Mouse (Mus musculus) limb, embryonic 15.5 days (tissue): ENCODE measurements around the gene 4930558K02Rik. TPM values are rescaled to one million over a fixed set of nuclear protein-coding genes. Genes with fewer than 3 reads are reported as not detected.

Experiments used
- ATAC-seq: fragments of 200-750 bp; cut with Nextera tagmentation; 2 replicates; pipeline ENCODE4 v1.8.0; 2017; ENCODE audit warnings: low read depth, moderate TSS enrichment; ENCODE audit not compliant: insufficient number of reproducible peaks, low FRiP score, low TSS enrichment
- H3K27ac ChIP-seq: fragments of 300-500 bp; sonication (generic); 2 replicates; pipeline ENCODE4 v1.5.1; 2015; ENCODE audit warnings: moderate library complexity, mild to moderate bottlenecking, inconsistent platforms
- H3K27me3 ChIP-seq: fragments of 300-500 bp; sonication (generic); 2 replicates; pipeline ENCODE4 v1.6.1; 2015; ENCODE audit warnings: inconsistent platforms
- H3K36me3 ChIP-seq: fragments of 300-500 bp; sonication (generic); 2 replicates; pipeline ENCODE4 v1.6.1; 2015; ENCODE audit warnings: inconsistent platforms
- H3K4me1 ChIP-seq: fragments of 300-500 bp; sonication (generic); 2 replicates; pipeline ENCODE4 v1.6.1; 2015; ENCODE audit warnings: inconsistent platforms
- H3K4me2 ChIP-seq: fragments of 300-500 bp; sonication (generic); 2 replicates; pipeline ENCODE4 v1.6.1; 2015; ENCODE audit warnings: mild to moderate bottlenecking, inconsistent platforms
- H3K4me3 ChIP-seq: fragments of 300-500 bp; sonication (generic); 2 replicates; pipeline ENCODE4 v1.5.1; 2015; ENCODE audit warnings: mild to moderate bottlenecking, inconsistent platforms
- H3K9ac ChIP-seq: fragments of 300-500 bp; sonication (generic); 2 replicates; pipeline ENCODE4 v1.6.1; 2015; ENCODE audit warnings: inconsistent platforms
- H3K9me3 ChIP-seq: fragments of 300-500 bp; sonication (generic); 2 replicates; pipeline ENCODE4 v1.6.1; 2016; ENCODE audit warnings: inconsistent platforms
- WGBS: fragments of 180-500 bp; shearing (Covaris S2); methylation state at CpG from one replicate; pipeline ENCODE4 v1.1.7; 2015; 5-methylcytosine and 5-hydroxymethylcytosine counted together
- polyA plus RNA-seq: library from polyadenylated mRNA; unstranded; fragments of >200 nt; fragmentation: Nextera tagmentation; extraction: Ambion mirVana; gene quantifications from 2 replicates; pipeline ENCODE4 v1.2.1, GENCODE M21; 2015

The 4930558K02Rik gene
- polyA plus RNA-seq, 1 experiment from 2014 or later: not detected

GRCm38 (mm10) chr1:162008631-162009067 is 29.2 kb upstream of the 4930558K02Rik start:
- H3K27ac ChIP-seq: peak overlapping the region; percentile 97
- H3K4me3 ChIP-seq: no peak overlapping the region
- peak overlapping the region; percentile 29 for H3K4me2 ChIP-seq
- peaks cover 65% of the 10 kb centered on the region for H3K4me1 ChIP-seq
- 9% methylated on average over 8 of the region's 8 CpGs for WGBS
- H3K9ac ChIP-seq: no peak overlapping the region
- no peaks in the 10 kb centered on the region for H3K27me3 ChIP-seq
- ATAC-seq: peak; percentile 68
- H3K9me3 ChIP-seq: no peaks in the 10 kb centered on the region
- H3K36me3 ChIP-seq: no peaks in the 10 kb centered on the region

DNA sequence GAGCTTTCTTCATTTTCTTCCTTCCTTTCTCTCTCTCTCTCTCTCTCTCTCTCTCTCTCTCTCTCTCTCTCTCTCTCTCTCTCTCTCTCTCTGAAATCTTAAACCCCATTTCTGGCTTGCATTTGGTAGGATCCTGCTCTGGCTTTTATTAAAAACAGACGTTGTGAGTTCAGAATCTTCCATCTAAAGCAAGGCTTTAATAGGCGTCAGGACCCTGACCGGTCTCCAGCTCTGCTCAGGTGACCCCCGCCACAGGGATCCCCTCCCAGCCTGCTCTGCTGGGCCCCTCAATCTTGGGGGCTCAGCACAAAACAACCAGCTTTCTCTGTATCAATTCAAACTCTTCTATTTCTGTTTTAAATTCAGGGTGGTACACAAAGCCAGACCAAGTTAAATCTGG is 28.8 kb upstream of the 4930558K02Rik start:
- no peaks in the 10 kb centered on the region for H3K27me3 ChIP-seq
- no peak overlapping the region for H3K9ac ChIP-seq
- 0 out of 2 replicates have a peak, but pooled peaks have one; percentile 33 for ATAC-seq
- no peak overlapping the region for H3K4me3 ChIP-seq
- H3K36me3 ChIP-seq: no peaks in the 10 kb centered on the region
- H3K27ac ChIP-seq: peak overlapping the region; percentile 97
- WGBS: 8% methylated on average over 4 of the region's 4 CpGs
- H3K4me2 ChIP-seq: no peak overlapping the region
- H3K9me3 ChIP-seq: no peaks in the 10 kb centered on the region
- peaks cover 65% of the 10 kb centered on the region for H3K4me1 ChIP-seq

GRCm38 (mm10) chr1:162006109-162006508 is 26.7 kb upstream of the 4930558K02Rik start:
- peak overlapping the region; percentile 97 for H3K27ac ChIP-seq
- 52% methylated on average over 9 of the region's 9 CpGs for WGBS
- no peak for ATAC-seq
- peaks cover 69% of the 10 kb centered on the region for H3K4me1 ChIP-seq
- H3K9me3 ChIP-seq: no peaks in the 10 kb centered on the region
- H3K4me2 ChIP-seq: no peak overlapping the region
- no peaks in the 10 kb centered on the region for H3K36me3 ChIP-seq
- H3K9ac ChIP-seq: no peak overlapping the region
- H3K27me3 ChIP-seq: no peaks in the 10 kb centered on the region
- H3K4me3 ChIP-seq: no peak overlapping the region

DNA sequence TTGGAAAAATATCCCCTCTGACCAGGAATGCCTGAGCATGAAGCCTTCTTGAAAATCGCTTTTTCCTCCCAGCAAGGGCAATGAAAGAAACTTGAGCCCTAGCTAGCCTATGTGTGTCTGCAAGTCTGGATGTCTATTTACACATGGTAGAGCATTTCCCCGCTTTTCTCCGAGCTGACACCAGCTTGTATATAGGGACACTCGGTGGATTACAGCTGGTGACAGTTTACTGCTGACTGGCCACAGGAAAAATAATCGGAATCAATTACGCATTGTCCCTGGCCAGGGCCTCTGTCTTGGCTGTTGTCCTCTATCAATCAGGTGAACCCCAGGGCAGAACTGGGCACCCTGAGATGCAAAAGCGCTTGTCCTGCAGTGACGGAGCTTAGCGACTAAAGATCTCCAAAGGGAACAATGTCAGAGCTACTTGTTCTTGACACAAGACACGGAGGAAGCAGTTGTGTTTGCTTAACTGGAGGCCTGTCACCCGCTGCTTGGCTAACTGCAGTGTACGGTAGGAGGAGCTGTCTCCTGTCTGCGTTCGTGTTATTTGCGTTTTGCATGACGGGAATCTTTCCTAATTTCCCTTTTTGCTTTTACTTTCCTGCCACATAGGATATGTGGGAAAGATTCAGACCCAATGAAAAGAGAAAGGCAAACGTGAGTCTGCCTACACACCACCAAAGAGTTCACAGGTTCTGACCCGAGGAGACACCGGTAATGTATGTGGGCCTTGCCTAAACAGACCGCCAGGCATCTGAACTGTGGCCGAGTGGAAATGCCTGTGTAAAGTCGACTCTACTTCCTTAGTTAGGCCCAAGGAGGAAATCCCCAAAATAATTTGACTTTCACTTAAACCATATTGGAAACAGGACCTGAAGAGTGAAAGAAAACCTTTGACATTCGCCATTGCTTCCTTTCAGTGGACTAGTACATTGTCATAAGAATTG is 25.7 kb upstream of the 4930558K02Rik start:
- Histone ChIP-seq H3K27me3 (no peaks in the 10 kb centered on the region), H3K9me3 (no peaks in the 10 kb centered on the region), H3K27ac (peak overlapping the region; percentile 94), H3K36me3 (no peaks in the 10 kb centered on the region), H3K9ac (no peak overlapping the region), H3K4me3 (peak overlapping the region; percentile 15; the same call in 1 of the 2 replicates), H3K4me2 (peak overlapping the region; percentile 6; the same call in 1 of the 2 replicates), H3K4me1 (peaks cover 75% of the 10 kb centered on the region)
- ATAC-seq: no peak
- 33% methylated on average over 23 of the region's 23 CpGs for WGBS

- Histone ChIP-seq H3K27me3 (no peaks in the 10 kb centered on the region), H3K9me3 (no peaks in the 10 kb centered on the region), H3K4me3 (no peak overlapping the region), H3K27ac (peak overlapping the region; percentile 94), H3K4me2 (no peak overlapping the region), H3K9ac (no peak overlapping the region), H3K36me3 (no peaks in the 10 kb centered on the region), H3K4me1 (peaks cover 74% of the 10 kb centered on the region)
- WGBS: 23% methylated on average over 7 of the region's 7 CpGs
- ATAC-seq: no peak
Measured at GRCm38 (mm10) chr1:162004518-162004780, 25.0 kb upstream of the 4930558K02Rik start.

DNA sequence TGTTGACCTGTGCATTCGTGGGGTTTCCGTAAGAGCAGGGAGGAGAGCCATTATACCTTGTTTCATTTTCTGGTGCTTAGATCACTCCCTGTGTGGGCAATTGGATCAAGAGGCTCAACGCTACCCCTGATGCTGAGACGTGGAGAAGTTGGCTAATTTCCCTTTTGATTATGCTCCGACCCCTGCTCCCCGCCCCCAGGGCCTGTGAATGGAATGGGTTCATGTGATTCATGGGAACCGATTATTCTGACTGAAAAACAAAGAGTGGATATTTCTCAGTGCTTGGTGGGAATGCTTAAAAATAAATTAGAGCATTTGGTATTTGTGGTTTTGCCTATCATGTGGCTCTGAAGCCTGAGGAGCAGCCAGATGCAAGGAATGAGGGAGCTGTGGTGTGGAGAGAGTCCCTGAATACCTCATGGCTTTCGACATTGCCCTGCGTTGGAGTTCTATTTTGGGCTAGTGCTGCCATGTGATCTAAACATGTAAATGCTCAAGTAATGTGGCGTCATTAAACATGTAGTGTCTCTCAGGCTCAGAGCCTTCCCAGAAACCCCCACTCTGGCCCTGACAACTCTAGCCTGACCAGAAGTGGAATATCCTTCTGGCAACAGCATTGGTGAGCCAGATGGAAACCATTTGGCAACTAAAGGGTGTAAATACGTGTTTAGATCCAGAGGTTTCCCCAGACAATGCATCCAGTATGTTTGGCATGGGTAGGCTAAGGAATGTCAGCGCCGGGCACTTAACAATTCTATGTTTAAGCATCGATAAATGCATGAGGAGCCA is 24.5 kb upstream of the 4930558K02Rik start:
- peak overlapping the region; percentile 94 for H3K27ac ChIP-seq
- no peaks in the 10 kb centered on the region for H3K27me3 ChIP-seq
- no peak overlapping the region for H3K4me3 ChIP-seq
- H3K4me2 ChIP-seq: no peak overlapping the region
- 37% methylated on average over 14 of the region's 14 CpGs for WGBS
- peaks cover 75% of the 10 kb centered on the region for H3K4me1 ChIP-seq
- H3K9ac ChIP-seq: no peak overlapping the region
- ATAC-seq: peak; percentile 14; the same call in 1 of the 2 replicates
- no peaks in the 10 kb centered on the region for H3K9me3 ChIP-seq
- no peaks in the 10 kb centered on the region for H3K36me3 ChIP-seq

DNA sequence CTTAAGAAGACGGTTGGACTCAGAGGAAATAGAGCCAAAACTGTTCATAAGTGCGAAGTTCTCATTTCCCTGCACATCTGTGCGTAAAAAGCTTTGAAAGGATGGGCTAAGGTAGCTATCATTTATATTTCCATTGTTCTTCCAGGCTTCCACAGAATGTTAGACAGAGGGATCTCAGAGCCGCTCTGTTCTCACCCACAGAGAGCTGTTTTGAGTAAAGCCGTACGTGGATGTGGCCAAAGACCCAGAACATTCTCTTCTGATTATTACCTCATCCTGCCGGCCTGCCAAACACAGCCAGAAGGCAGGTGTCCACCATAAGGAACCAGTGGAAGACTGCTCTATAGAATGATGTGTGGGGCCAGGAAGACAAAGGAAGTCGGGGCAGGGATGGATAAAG is 21.9 kb upstream of the 4930558K02Rik start:
- Histone ChIP-seq H3K4me2 (no peak overlapping the region), H3K27ac (peak overlapping the region; percentile 96), H3K27me3 (no peaks in the 10 kb centered on the region), H3K4me3 (no peak overlapping the region), H3K9ac (no peak overlapping the region), H3K4me1 (peaks cover 57% of the 10 kb centered on the region), H3K9me3 (no peaks in the 10 kb centered on the region), H3K36me3 (no peaks in the 10 kb centered on the region)
- WGBS: 32% methylated on average over 8 of the region's 8 CpGs
- ATAC-seq: peak; percentile 57

GRCm38 (mm10) chr1:161999882-162000371 is 20.5 kb upstream of the 4930558K02Rik start:
- ATAC-seq: peak; percentile 64
- Histone ChIP-seq H3K4me2 (peak overlapping the region; percentile 32; the same call in 1 of the 2 replicates), H3K4me1 (peaks cover 51% of the 10 kb centered on the region), H3K27ac (peak overlapping the region; percentile 96), H3K9me3 (no peaks in the 10 kb centered on the region), H3K9ac (no peak overlapping the region), H3K4me3 (no peak overlapping the region), H3K36me3 (no peaks in the 10 kb centered on the region), H3K27me3 (no peaks in the 10 kb centered on the region)
- WGBS: 9% methylated on average over 4 of the region's 4 CpGs

DNA sequence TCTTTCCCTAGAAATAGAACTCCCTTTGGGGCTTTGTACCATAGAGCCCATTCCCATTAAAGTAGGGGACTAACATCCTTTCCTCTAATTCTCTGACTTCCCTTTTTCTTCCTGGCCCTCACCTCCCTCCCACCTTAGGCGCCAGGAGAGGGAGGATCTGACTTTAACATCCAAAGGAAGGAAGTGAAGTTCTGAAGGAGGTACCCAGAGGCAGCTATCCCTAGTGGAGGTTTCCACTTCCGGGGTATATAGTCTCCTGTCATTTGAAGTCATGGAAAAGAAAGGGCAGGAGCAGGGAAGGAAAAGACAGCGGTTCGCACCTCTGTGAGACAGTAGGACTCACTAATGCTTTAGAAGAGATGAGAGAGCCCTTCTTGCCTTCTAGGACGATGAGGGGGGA is 19.9 kb upstream of the 4930558K02Rik start:
- Histone ChIP-seq H3K36me3 (no peaks in the 10 kb centered on the region), H3K9me3 (no peaks in the 10 kb centered on the region), H3K27ac (peak overlapping the region; percentile 96), H3K27me3 (no peaks in the 10 kb centered on the region), H3K4me2 (no peak overlapping the region), H3K4me1 (peaks cover 45% of the 10 kb centered on the region), H3K9ac (no peak overlapping the region), H3K4me3 (no peak overlapping the region)
- 33% methylated on average over 5 of the region's 5 CpGs for WGBS
- no peak for ATAC-seq

DNA sequence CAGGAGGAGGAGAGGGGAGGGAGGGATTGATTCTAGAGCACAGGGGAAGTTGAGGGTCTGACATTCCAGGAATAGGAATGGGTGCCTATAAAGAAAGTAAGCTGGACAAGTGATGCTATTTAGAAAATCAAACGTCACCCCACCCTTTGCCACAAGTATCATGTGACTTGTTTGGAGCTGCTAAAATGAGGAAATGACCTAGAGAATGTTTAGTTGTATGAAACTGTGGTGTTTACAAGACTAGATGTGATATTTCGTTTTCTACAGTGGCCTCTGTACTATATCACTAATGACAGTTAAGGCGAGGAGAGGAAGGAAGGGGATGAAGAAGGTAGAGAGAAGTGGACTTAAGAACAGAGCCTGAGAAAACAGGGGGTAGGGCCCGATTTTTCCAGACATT is 19.3 kb upstream of the 4930558K02Rik start:
- ATAC-seq: no peak
- WGBS: 55% methylated on average over 4 of the region's 4 CpGs
- Histone ChIP-seq H3K27ac (peak overlapping the region; percentile 96), H3K9ac (no peak overlapping the region), H3K4me3 (no peak overlapping the region), H3K4me1 (peaks cover 40% of the 10 kb centered on the region), H3K36me3 (no peaks in the 10 kb centered on the region), H3K4me2 (no peak overlapping the region), H3K9me3 (no peaks in the 10 kb centered on the region), H3K27me3 (no peaks in the 10 kb centered on the region)

DNA sequence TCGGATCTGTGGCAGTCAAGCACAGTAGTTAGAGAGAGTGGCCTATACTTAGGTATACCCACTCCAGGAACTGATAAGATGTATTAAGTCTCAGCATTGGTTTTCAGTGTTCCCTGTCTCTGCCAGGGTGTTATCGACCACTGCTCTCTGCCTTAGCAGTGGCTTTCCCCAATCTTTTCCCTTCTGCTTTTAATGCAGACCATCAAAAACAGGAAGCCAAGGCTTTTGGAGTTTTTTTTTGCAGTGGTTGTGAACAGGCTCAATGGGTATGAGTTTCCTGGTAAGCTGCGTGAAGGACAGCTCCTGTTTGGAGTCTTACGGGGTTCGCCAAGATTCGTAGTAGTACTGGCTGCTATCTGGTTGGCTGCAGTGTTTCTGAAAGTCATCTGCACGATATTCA is 13.0 kb upstream of the 4930558K02Rik start:
- H3K27ac ChIP-seq: no peak overlapping the region

DNA sequence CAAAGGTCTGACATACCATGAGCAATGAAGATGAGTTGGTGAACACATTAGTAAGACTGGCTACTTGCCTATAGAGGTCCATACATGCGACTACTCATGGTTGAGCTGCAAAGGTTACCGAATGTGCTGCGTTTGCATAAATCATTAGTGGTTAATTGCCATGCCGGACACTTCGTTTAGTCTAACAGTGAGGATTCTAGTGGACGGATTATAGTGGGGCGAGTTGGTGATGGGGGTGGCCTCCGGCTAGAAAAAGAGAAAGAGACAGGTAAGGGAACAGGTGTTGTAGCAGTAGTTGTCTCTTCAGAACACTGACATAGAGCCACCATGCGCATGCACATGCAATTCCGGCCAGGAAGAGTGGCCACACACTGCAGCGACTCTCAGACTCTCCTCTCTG is 12.4 kb upstream of the 4930558K02Rik start:
- Histone ChIP-seq H3K27me3 (no peaks in the 10 kb centered on the region), H3K36me3 (no peaks in the 10 kb centered on the region), H3K4me1 (peaks cover 8% of the 10 kb centered on the region; the same call in 1 of the 2 replicates), H3K27ac (no peak overlapping the region), H3K4me2 (no peak overlapping the region), H3K4me3 (no peak overlapping the region), H3K9ac (no peak overlapping the region), H3K9me3 (no peaks in the 10 kb centered on the region)
- 92% methylated on average over 11 of the region's 11 CpGs for WGBS
- ATAC-seq: no peak

More for the DNA sequence above, 13.0 kb upstream of the 4930558K02Rik start:
- peaks cover 8% of the 10 kb centered on the region; the same call in 1 of the 2 replicates for H3K4me1 ChIP-seq
- no peak overlapping the region for H3K9ac ChIP-seq
- H3K9me3 ChIP-seq: no peaks in the 10 kb centered on the region
- no peaks in the 10 kb centered on the region for H3K36me3 ChIP-seq
- no peak overlapping the region for H3K4me3 ChIP-seq
- 85% methylated on average over 7 of the region's 7 CpGs for WGBS
- ATAC-seq: no peak
- H3K27me3 ChIP-seq: no peaks in the 10 kb centered on the region
- no peak overlapping the region for H3K4me2 ChIP-seq
